Mouse (Mus musculus) heart, adult 8-10 months (tissue): ENCODE results near the gene Cntn5. TPM values are rescaled to one million over a fixed set of nuclear protein-coding genes. Genes with fewer than 3 reads are reported as not detected.

Source experiments
- DNase-seq: peaks from one replicate; pipeline ENCODE4 v3.0.0; 2022; ENCODE audit warnings: low spot score
- total RNA-seq, 4 experiments: library from RNA; stranded (reverse); gene quantifications; 2 replicates each; pipeline ENCODE4 v1.2.4; 2022

Cntn5 gene
- total RNA-seq, 4 experiments from 2014 or later: 0.63 to 1.2 (median 0.82) TPM

GRCm38 (mm10) chr9:10448987-10449563, 455.5 kb downstream of the Cntn5 start:
- DNase-seq: no peak

- DNase-seq: no peak
Observed at GRCm38 (mm10) chr9:10447220-10447837, 457.2 kb downstream of the Cntn5 start.

- DNase-seq: no peak
Observed at GRCm38 (mm10) chr9:10412075-10412474, 492.5 kb downstream of the Cntn5 start.

GRCm38 (mm10) chr9:10400099-10400498, 504.5 kb downstream of the Cntn5 start:
- DNase-seq: no peak

GRCm38 (mm10) chr9:10389863-10390262, 514.7 kb downstream of the Cntn5 start:
- DNase-seq: no peak

GRCm38 (mm10) chr9:10384455-10384854, 520.1 kb downstream of the Cntn5 start:
- no peak for DNase-seq

GRCm38 (mm10) chr9:10383140-10383539, 521.4 kb downstream of the Cntn5 start:
- no peak for DNase-seq

GRCm38 (mm10) chr9:10381701-10382100, 522.9 kb downstream of the Cntn5 start:
- DNase-seq: no peak

- DNase-seq: no peak
Observed at GRCm38 (mm10) chr9:10376261-10376660, 528.3 kb downstream of the Cntn5 start.

- no peak for DNase-seq
Observed at GRCm38 (mm10) chr9:10368971-10369370, 535.6 kb downstream of the Cntn5 start.

GRCm38 (mm10) chr9:10368410-10368809, 536.2 kb downstream of the Cntn5 start:
- no peak for DNase-seq

GRCm38 (mm10) chr9:10366246-10366955, 538.2 kb downstream of the Cntn5 start:
- no peak for DNase-seq

GRCm38 (mm10) chr9:10350909-10351655, 553.5 kb downstream of the Cntn5 start:
- no peak for DNase-seq

- no peak for DNase-seq
Observed at GRCm38 (mm10) chr9:10348741-10349140, 555.8 kb downstream of the Cntn5 start.

- no peak for DNase-seq
Observed at GRCm38 (mm10) chr9:10348222-10348621, 556.4 kb downstream of the Cntn5 start.

- no peak for DNase-seq
Observed at GRCm38 (mm10) chr9:10340751-10341150, 563.8 kb downstream of the Cntn5 start.

GRCm38 (mm10) chr9:10339716-10340115, 564.9 kb downstream of the Cntn5 start:
- no peak for DNase-seq

- no peak for DNase-seq
Observed at GRCm38 (mm10) chr9:10324697-10325368, 579.7 kb downstream of the Cntn5 start.

- DNase-seq: no peak
Observed at GRCm38 (mm10) chr9:10269342-10269741, 635.2 kb downstream of the Cntn5 start.

GRCm38 (mm10) chr9:10268836-10269235, 635.7 kb downstream of the Cntn5 start:
- DNase-seq: no peak

GRCm38 (mm10) chr9:10265616-10266015, 639.0 kb downstream of the Cntn5 start:
- no peak for DNase-seq

GRCm38 (mm10) chr9:10233364-10233763, 671.2 kb downstream of the Cntn5 start:
- DNase-seq: no peak
